Mouse (Mus musculus) MEL-GATA-1-ER (cell line): ENCODE results near the gene Unc45a.

ENCODE experiments used
- DNase-seq: peaks from one replicate; pipeline ENCODE4 v3.0.0-alpha.2; 2012; ENCODE audit warnings: low read depth; ENCODE audit errors: extremely low read depth

Unc45a gene

GRCm38 (mm10) chr7:80340793-80341192, at the start of gene Unc45a:
TSS of gene Unc45a (minus strand) at chr7:80341005.
- peak; percentile 62 for DNase-seq

DNA sequence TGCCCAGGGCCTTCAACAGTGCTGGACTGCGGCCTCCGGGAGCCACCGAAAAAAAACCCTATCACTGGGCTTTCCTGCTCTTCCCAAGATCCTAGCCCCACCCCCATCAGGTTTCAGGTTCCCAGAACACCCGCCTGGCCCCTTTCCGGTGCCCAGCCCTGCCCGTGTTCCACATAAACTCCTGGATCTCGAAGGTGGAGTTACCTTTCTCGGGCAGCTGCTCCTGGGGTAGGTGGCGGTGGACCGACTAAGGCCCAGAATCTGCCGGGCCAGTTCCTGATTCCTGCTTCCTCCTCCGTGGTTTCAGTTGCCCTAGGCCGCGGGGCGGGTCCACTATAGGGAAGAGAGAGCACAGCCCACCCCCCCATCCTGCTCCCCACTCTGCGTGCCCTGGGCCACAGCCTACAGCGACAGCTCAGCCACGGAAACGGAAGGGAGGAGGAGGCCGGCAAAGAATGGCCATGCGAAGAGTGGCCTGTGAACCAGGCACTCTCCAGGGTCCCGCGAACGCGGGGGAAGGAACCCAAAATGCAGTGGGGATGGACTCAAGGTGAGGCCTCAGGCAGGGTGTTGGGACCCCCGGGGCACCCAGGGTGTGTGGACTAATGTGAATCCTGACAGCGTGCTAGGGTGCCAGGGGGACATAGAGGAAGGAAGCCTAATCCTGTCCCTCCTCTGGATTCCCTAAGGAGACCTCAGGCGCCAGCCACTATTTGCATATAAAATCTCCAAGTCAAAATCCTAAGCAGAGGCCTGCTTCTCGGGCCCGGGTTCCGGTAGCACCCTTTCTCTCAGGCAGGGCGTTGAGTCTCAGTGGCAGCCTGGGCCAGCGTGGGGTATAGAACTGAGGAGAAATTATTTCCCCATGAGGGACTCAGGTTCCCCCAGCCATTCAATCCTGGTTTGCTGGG, 47.1 kb upstream of the Unc45a start, which contains the start of gene Fes:
Gene Fes (minus strand): TSS at position 314 of the 911 bp plus-strand sequence.
- no peak for DNase-seq

- DNase-seq: no peak
Measured at GRCm38 (mm10) chr7:80387033-80387632, 46.3 kb upstream of the Unc45a start.

DNA sequence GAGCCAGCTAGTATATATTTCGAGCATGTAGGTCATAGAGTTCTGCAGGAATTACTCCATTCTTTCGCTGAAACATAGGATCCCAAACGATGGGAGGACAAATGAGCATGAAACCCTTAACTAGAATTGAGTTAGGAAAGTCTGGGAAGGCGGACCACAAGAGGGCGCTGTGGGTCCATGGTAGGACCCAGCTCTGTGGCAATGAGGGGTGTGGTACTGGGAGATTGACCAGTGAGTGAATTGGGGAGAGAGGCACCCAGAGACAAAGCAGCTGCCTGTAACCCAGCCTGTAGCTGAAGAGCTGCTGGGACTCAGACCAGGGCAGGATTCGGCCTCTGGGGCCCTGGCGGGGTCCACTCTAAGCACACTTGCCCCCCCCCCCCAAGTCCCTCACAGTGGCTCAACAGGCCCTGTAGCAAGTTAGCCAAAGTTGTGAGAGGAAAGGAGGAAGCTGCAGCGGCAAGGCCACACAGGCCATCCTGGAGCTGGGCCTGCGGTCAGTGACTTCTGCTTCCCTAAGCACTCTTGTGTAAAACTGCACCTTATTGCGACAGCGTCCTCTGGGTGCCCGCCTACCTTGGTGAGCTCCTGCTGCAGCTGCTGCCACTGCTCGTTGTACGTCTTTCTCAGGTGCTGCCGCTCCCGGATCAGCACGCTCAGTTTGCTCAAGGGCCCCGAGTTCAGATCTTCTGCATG, 45.6 kb upstream of the Unc45a start:
- peak; percentile 72 for DNase-seq

DNA sequence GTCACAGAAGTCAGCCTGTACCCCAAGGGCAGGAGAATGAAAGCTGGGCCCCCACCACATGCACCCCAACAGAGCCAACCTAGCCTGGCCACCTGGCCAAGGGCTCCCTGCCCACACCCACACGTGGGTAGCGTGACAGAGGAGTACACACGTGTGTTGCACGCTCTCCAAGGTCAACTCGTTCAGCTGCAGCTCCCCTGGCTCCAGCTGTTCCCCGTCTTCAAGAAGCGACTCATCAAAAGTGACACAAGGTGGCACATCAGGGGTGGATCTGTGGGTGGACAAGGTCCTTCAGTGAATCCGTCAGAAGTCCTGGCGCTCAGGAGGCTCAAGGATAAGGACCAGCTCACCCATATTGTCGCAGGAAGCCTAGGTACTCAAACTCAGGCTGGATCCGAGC, 42.1 kb upstream of the Unc45a start:
- DNase-seq: no peak

DNA sequence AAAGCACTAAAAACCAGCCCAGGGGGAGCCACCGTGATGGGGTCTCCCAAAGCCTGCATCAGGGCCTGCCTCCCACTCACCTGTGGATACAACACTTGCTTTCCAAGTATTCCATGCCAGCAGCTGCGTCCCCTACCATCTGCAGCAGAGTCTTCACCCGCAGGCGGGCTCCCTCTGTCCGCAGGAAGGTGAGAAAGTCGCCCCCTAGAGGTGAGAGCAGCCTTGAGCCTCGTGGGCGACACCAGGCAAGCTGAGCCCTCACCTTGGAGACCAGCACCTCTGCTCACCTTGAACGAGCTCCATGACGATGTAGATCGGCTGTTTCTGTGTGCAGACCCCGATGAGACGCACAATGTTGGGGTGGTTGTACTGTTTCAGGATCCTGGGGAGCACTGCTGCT, 38.7 kb upstream of the Unc45a start:
- no peak for DNase-seq

DNA sequence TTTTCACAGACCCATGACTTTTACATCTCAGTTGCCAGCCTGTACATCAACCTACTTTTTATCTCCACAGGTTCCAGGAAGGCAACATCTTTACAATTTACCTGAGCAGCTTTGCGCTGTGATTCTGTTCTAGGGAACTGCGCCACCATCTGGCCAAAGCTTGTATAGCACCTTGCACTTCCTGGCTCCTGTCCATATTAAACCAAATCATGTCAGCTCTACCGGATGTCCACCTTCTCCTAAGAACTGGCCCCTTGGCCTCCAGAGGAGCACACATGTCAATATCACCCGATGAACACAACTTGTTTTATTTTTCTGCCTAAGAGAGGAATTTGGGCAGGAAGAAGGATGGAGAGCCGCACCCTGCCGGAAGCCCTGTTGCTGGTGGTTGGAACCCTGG, 36.7 kb upstream of the Unc45a start:
- DNase-seq: no peak

- DNase-seq: no peak
Measured at GRCm38 (mm10) chr7:80376192-80376591, 35.4 kb upstream of the Unc45a start.

DNA sequence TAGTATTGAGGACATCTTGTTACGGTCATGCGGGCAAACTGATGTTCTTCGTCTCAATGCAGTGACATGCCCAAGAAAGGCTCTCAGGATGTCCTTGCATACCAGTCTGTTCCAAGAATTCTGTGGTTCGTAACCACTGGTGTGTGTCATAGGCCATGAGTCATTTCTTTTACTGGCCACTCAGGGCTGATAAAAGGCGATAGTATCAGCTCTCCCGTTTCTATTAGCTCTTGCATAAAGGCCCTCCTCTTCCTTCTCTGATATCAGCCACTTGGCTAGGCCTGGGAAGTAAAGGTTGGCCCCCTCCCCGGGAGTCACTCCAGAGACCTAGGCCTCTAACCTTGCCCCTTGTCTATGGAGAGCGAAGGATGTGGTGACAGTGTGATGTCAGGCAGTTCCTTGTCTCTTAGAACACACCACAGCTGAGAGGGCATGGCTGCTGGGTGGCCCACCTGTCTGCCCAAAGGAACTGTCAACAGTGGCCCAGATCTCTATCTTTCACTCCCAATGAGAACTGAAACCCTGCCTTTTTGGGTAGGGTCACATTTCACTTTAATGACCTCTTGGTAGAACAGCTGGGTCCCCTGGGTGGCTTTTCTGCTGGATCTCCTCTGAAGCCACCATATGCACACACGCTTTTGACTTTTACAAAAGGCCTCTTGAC, 34.7 kb upstream of the Unc45a start:
- DNase-seq: no peak

DNA sequence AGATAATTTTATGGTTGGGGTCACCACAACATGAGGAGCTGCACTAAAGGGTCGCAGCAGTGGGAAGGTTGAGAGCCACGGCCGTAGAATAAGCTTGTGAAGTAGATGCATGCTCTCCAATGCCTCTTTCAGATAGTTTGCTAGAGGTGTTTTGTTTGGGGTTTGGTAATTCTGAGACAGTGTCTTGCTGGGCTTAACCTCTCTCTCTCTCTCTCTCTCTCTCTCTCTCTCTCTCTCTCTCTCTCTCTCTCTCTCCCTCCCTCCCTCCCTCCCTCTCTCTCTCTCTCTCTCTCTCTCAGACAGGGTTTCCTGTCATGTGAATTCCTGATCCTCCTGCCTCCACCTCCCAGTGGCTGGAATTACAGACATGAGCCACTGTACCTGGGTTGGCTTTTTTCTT, 33.9 kb upstream of the Unc45a start:
- no peak for DNase-seq

DNA sequence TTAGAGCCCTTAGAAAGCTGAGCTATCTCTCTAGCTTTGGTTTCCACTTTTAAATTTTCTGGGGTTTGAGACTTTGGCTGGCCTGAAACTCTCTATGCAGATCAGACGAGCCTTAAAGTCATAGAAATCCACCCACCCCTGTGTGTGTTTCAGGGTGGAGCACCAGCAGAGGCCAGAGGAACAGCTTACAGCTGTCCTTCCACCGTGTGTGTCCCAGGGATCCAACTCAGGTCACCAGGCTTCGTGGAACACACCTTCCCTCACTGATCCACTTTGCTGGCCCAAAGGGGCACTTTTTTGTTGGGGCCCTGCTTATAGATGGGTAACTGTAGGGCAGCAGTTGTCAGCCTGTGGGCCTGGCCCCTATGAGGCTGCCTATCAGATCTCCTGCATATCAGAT, 33.5 kb upstream of the Unc45a start:
- DNase-seq: no peak

DNA sequence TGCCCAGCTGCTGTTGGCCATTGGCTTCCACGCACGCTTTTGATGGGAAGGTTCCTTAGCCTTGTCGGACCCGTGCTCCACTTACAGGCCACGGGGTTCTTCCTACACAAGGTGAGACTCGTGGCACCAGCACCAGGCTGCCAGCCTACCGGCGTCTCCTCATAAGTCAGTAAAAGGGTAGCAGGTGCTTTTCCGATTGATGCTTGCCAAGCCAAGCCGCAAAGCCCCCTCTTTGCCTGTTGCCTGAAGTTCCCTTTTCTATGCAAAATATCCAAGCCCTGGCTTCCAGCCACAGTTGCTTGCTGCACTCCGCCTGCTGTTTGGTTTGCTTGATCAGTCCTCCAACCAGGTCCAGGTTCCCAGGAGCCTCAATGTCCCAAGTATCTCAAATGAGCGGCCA, 33.0 kb upstream of the Unc45a start:
- peak; percentile 72 for DNase-seq

- DNase-seq: peak; percentile 57
Measured at GRCm38 (mm10) chr7:80373352-80373751, 32.5 kb upstream of the Unc45a start.

DNA sequence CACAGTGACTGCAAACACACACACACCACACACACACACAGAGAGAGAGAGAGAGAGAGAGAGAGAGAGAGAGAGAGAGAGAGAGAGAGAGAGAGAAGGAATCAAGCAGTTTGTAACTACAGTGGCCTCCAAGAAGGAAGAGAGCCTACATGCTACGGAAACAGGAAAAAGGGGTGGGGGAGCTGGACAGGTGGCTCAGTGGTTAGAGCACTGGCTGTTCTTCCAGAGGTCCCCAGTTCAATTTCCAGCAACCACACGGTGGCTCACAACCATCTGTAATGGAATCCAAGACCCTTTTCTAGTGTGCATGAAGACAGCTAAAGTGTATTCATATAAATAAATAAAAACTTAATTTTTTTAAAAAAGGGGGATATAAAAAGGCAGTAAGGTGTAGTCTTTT, 31.9 kb upstream of the Unc45a start:
- DNase-seq: no peak

- no peak for DNase-seq
Measured at GRCm38 (mm10) chr7:80372166-80372565, 31.4 kb upstream of the Unc45a start.

DNA sequence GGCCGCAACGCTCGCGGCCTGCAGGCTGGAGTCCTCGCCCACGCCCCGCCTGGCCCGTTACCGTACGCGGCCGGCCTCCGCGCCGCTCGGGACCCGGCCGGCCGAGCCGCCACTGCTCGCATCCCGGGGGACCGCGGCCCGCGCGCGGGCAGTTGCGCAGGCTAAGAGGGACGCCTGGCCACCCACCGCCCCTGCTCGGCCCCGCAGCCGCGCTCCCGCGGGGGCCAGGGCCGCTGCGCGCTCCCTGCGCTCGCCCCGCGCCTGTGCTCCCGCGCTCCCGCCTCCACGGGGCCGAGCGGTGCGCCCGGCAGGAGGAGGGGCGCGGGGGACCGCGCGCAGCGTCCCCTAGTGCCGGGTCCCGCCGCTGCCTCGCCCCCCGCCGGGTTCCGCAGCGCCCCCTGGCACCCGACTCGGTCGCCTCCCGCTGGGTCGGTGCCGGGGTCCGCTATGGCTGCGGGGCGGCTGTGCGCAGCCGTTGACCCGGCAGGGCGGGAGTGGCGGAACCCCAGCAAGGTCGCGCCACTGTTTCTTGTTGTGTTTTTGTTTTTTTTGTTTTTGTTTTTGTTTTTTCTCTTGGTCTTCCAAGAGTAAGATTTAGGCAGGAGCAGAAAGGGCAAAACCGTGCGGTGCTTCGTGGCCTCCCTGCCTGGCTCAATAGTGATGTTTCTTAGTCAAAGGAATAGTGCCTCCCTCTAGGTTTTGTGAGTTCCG, 30.4 kb upstream of the Unc45a start, which contains the start of gene Man2a2:
Gene Man2a2 (minus strand): TSS at position 335 of the 711 bp plus-strand sequence.
- no peak for DNase-seq

- DNase-seq: peak; percentile 50
Measured at GRCm38 (mm10) chr7:80370649-80371040, 29.8 kb upstream of the Unc45a start.

GRCm38 (mm10) chr7:80369967-80370431, 29.2 kb upstream of the Unc45a start:
- no peak for DNase-seq

DNA sequence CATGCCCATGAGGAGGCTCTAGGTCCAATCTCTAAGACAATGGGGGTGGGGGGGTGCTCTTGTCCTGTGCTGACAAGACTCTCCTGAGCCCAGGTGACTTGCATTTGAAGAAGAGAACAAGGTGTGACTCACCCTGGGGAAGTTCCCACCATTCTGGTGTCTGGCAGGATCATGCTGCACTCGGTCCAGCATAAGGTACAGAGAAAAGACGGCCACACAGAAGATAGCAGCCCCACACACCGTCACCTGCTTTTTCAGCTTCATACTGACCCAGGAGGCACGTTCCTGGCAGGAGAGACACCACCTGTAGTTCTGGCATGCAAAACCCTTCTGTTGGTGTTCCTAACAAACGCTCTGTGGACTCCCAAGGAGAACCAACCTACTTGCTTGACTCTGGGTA, 28.7 kb upstream of the Unc45a start:
- no peak for DNase-seq

DNA sequence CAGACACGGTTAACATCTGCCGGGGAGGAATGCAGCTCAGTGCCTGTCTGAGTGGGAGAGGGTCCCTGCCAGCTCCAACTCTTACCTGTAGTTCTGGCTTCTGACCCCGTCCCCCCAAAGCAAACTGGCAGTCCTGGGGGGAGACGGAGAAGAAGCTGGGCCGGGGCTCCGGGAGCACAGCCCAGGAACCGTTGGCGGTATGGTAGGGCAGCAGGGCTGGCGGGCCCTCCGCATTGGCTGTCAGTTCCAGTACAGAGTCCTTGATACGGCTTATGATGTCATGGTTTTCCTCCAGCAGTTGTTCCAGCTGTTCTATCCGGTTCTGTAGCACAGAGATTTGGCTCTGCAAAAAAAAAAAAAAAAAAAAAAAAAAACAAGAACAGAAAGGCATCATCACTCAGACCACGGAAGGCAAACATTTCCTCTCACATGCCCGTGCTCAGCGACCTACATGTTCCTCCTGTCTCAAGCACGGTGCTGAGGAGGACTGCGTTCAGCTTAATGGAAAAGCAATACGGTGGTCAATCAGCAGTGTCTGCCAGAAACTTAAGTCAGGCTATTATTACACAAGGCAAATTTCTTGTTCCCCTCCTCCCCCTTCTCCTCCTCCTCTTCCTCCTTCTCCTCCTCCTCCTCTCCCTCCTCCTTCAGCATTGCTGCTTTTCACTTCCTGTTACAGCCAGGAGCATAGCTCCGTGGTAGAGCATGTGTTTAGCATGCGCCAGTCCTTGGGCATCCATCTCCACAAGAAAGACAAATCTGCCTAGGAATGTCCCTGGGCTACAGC, 28.0 kb upstream of the Unc45a start:
- DNase-seq: no peak
